Mouse (Mus musculus): ENCODE data around the gene Plcxd3. TPM values are rescaled to one million over a fixed set of nuclear protein-coding genes. Genes with fewer than 3 reads are reported as not detected.

Gene Plcxd3
- polyA plus RNA-seq (2016; fragmentation: Nextera tagmentation; extraction: Ambion mirVana), result 26.2 and 26.4 TPM in 2 replicates

- H3K27ac ChIP-seq, result peak within 1 kb of the TSS; percentile 23; the same call in 1 of the 2 replicates
- peak; percentile 95 for ATAC-seq (ENCODE audit: low FRiP score)
Measured at GRCm38 (mm10) chr15:4375423-4376220, at the start of gene Plcxd3. TSS of gene Plcxd3 (plus strand) at chr15:4375491.

GRCm38 (mm10) chr15:4331867-4332266 lies 43.4 kb upstream of the Plcxd3 start:
- no peak for ATAC-seq (ENCODE audit: low FRiP score)
- 76% methylated on average over 4 of the region's 4 CpGs for WGBS
- Histone ChIP-seq H3K9me3 (replicated peaks) (no peaks in the 10 kb centered on the region), H3K4me1 (no peaks in the 10 kb centered on the region), H3K9ac (no peak overlapping the region), H3K36me3 (no peaks in the 10 kb centered on the region), H3K4me2 (replicated peaks) (no peak overlapping the region), H3K27me3 (no peaks in the 10 kb centered on the region), H3K27ac (no peak overlapping the region), H3K4me3 (no peak overlapping the region)

More at GRCm38 (mm10) chr15:4375423-4376220, at the start of gene Plcxd3:
- Histone ChIP-seq H3K36me3 (no peaks in the 10 kb centered on the region), H3K4me1 (peaks cover 10% of the 10 kb centered on the region), H3K4me2 (replicated peaks) (peak within 1 kb of the TSS; percentile 84), H3K9ac (peak within 1 kb of the TSS; percentile 67), H3K27me3 (no peaks in the 10 kb centered on the region), H3K9me3 (replicated peaks) (no peaks in the 10 kb centered on the region), H3K4me3 (peak within 1 kb of the TSS; percentile 58)
- under 1% methylated on average over 33 of the region's 33 CpGs for WGBS

- H3K27ac ChIP-seq, result no peak overlapping the region
- 15% methylated on average over 4 of the region's 4 CpGs for WGBS
- H3K9me3 ChIP-seq (replicated peaks), result no peaks in the 10 kb centered on the region
- H3K4me3 ChIP-seq, result no peak overlapping the region
- no peaks in the 10 kb centered on the region for H3K27me3 ChIP-seq
- no peak overlapping the region for H3K9ac ChIP-seq
- ATAC-seq (ENCODE audit: low FRiP score), result no peak
- H3K4me2 ChIP-seq (replicated peaks), result no peak overlapping the region
- H3K36me3 ChIP-seq, result no peaks in the 10 kb centered on the region
- H3K4me1 ChIP-seq, result no peaks in the 10 kb centered on the region
Measured at GRCm38 (mm10) chr15:4341620-4342019, 33.7 kb upstream of the Plcxd3 start.

- H3K9ac ChIP-seq, result no peak overlapping the region
- H3K27me3 ChIP-seq, result no peaks in the 10 kb centered on the region
- H3K4me3 ChIP-seq, result no peak overlapping the region
- no peaks in the 10 kb centered on the region for H3K4me1 ChIP-seq
- H3K9me3 ChIP-seq (replicated peaks), result no peaks in the 10 kb centered on the region
- ATAC-seq (ENCODE audit: low FRiP score), result no peak
- no peak overlapping the region for H3K27ac ChIP-seq
- WGBS, result 15% methylated on average over 7 of the region's 7 CpGs
- H3K4me2 ChIP-seq (replicated peaks), result no peak overlapping the region
- no peaks in the 10 kb centered on the region for H3K36me3 ChIP-seq
Measured at GRCm38 (mm10) chr15:4348816-4349553, 26.3 kb upstream of the Plcxd3 start.

GRCm38 (mm10) chr15:4356397-4356796 lies 18.9 kb upstream of the Plcxd3 start:
- Histone ChIP-seq H3K4me3 (no peak overlapping the region), H3K27me3 (no peaks in the 10 kb centered on the region), H3K36me3 (no peaks in the 10 kb centered on the region), H3K9me3 (replicated peaks) (no peaks in the 10 kb centered on the region), H3K27ac (no peak overlapping the region), H3K4me1 (no peaks in the 10 kb centered on the region), H3K9ac (no peak overlapping the region), H3K4me2 (replicated peaks) (no peak overlapping the region)
- ATAC-seq (ENCODE audit: low FRiP score), result no peak
- 86% methylated on average over 11 of the region's 11 CpGs for WGBS

DNA sequence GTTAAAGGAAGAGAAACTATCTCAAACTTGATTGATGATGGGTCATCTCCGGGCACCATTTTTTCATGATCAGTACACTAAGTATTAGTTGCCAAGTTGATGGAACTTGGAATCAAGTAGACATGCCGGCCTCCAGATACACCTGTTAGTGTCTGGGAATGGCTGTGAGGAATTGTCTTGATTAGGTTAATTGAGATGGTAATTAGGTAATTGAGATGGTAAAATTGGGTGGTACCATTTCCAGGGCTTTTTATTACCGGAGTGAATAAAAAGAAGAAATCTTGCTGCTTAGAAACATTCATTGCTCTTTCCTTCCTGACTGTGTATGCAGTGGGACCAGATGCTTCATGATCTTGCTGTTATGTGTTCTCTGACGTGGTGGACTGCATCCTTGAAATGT lies 17.6 kb upstream of the Plcxd3 start:
- Histone ChIP-seq H3K9ac (no peak overlapping the region), H3K27me3 (no peaks in the 10 kb centered on the region), H3K9me3 (replicated peaks) (no peaks in the 10 kb centered on the region), H3K27ac (no peak overlapping the region), H3K36me3 (no peaks in the 10 kb centered on the region), H3K4me3 (no peak overlapping the region), H3K4me2 (replicated peaks) (no peak overlapping the region), H3K4me1 (no peaks in the 10 kb centered on the region)
- 85% methylated on average over 4 of the region's 4 CpGs for WGBS
- no peak for ATAC-seq (ENCODE audit: low FRiP score)

DNA sequence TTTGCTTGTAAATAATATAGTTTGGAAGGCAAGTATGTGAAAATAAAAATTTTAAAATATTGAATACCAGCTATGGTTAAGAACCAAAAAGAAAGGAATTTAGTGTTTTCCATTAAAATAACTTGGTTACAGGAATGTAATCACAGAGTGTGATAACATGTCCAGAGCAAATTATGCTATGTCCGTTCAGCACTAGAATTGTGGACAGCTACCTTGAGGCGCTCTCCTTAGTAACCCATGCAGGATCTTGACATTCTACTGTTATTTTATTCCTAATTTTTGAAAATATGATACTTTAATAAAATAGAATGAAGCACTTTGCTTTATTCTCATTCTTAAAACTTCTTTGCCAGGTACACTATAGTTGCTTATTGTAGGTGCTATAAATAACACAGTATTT lies 7.5 kb upstream of the Plcxd3 start:
- H3K4me3 ChIP-seq, result no peak overlapping the region
- 75% methylated on average over 2 of the region's 2 CpGs for WGBS
- H3K9me3 ChIP-seq (replicated peaks), result no peaks in the 10 kb centered on the region
- no peaks in the 10 kb centered on the region for H3K4me1 ChIP-seq
- no peak overlapping the region for H3K27ac ChIP-seq
- H3K4me2 ChIP-seq (replicated peaks), result no peak overlapping the region
- H3K27me3 ChIP-seq, result no peaks in the 10 kb centered on the region
- no peaks in the 10 kb centered on the region for H3K36me3 ChIP-seq
- H3K9ac ChIP-seq, result no peak overlapping the region
- ATAC-seq (ENCODE audit: low FRiP score), result no peak

GRCm38 (mm10) chr15:4374453-4374990 lies 769 bp upstream of the Plcxd3 start:
- Histone ChIP-seq H3K9me3 (replicated peaks) (no peaks in the 10 kb centered on the region), H3K27me3 (no peaks in the 10 kb centered on the region), H3K4me2 (replicated peaks) (peak overlapping the region; percentile 84), H3K9ac (no peak overlapping the region), H3K4me3 (0 out of 2 replicates have a peak overlapping the region, but pooled peaks have one; percentile 58), H3K27ac (no peak overlapping the region), H3K4me1 (peaks cover 10% of the 10 kb centered on the region), H3K36me3 (no peaks in the 10 kb centered on the region)
- ATAC-seq (ENCODE audit: low FRiP score), result peak; percentile 17; the same call in 1 of the 2 replicates
- WGBS, result 57% methylated on average over 6 of the region's 6 CpGs

DNA sequence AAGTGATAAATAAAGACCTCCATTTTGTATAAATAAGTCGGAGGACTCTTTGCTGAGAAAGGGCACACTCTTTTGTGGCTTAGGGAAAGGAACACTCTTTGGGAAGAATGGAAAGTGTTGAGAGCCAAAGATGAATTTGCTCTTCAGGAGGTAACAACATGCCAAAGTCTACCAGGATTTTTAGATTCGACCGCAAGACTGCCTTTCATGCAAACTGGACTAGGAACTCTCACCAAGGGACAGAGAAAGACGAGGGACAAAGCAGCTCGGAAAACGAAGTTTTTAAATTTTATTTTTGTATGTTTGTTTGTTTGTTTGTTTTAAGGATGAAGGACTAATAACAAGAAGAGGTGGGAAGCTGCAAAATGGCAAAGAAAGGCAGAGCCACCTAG lies 264 bp upstream of the Plcxd3 start:
- Histone ChIP-seq H3K36me3 (no peaks in the 10 kb centered on the region), H3K4me1 (peaks cover 10% of the 10 kb centered on the region), H3K9me3 (replicated peaks) (no peaks in the 10 kb centered on the region), H3K4me2 (replicated peaks) (peak overlapping the region; percentile 84), H3K4me3 (peak overlapping the region; percentile 58), H3K27me3 (no peaks in the 10 kb centered on the region), H3K9ac (peak overlapping the region; percentile 67), H3K27ac (0 out of 2 replicates have a peak overlapping the region, but pooled peaks have one; percentile 23)
- 21% methylated on average over 6 of the region's 6 CpGs for WGBS
- peak; percentile 1; the same call in 1 of the 2 replicates for ATAC-seq (ENCODE audit: low FRiP score)

DNA sequence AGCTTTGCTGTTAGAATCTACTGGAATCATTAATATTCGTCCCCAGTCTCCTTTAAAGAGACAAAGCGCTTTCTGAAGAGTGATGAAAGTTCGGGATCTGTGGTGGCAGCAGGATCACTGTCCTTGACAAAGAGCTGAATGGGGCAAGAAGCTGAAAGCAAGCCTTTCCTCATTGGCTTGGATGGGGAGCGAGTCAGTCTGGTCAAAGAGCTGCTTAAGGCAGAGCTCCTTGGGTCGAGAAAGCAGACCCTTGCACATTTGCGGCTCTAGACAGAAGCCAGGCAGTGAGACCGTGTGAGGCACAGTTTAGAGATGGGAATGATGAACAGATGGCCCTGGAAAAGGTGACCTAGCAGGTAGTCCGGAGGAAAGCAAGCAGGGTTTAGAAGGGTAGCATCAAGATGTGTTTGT lies 935 bp downstream of the Plcxd3 start:
- ATAC-seq (ENCODE audit: low FRiP score), result peak; percentile 42
- H3K9me3 ChIP-seq (replicated peaks), result no peaks in the 10 kb centered on the region
- H3K27me3 ChIP-seq, result no peaks in the 10 kb centered on the region
- H3K27ac ChIP-seq, result 0 out of 2 replicates have a peak overlapping the region, but pooled peaks have one; percentile 23
- H3K36me3 ChIP-seq, result no peaks in the 10 kb centered on the region
- peak overlapping the region; percentile 84 for H3K4me2 ChIP-seq (replicated peaks)
- H3K9ac ChIP-seq, result peak overlapping the region; percentile 67
- H3K4me3 ChIP-seq, result peak overlapping the region; percentile 58
- H3K4me1 ChIP-seq, result peaks cover 10% of the 10 kb centered on the region
- WGBS, result 12% methylated on average over 8 of the region's 8 CpGs

- 77% methylated on average over 5 of the region's 5 CpGs for WGBS
- H3K27me3 ChIP-seq, result no peaks in the 10 kb centered on the region
- peaks cover 10% of the 10 kb centered on the region for H3K4me1 ChIP-seq
- no peak overlapping the region for H3K27ac ChIP-seq
- ATAC-seq (ENCODE audit: low FRiP score), result no peak
- H3K9ac ChIP-seq, result no peak overlapping the region
- H3K9me3 ChIP-seq (replicated peaks), result no peaks in the 10 kb centered on the region
- H3K36me3 ChIP-seq, result no peaks in the 10 kb centered on the region
- H3K4me2 ChIP-seq (replicated peaks), result no peak overlapping the region
- H3K4me3 ChIP-seq, result no peak overlapping the region
Measured at GRCm38 (mm10) chr15:4378766-4379165, 3.5 kb downstream of the Plcxd3 start.

DNA sequence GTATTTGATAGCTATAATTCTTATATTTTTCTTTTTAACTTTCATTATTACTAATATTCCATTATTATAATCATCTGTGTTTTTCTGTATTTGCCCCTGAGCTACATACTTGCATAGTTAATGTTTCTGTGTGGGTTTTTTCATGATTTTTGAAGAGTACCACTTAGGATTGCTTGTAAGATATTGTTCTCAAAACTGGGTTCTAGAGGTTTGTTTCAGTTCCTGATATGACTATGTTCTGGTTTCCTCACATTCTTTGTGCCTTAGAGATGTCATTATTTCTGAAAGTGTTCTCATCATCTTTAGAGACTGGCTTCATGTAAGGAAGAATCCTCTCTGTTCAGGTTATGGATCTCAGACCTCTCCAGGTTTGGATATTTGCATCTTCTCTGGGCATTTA lies 12.5 kb downstream of the Plcxd3 start:
- no peaks in the 10 kb centered on the region for H3K4me1 ChIP-seq
- no peak overlapping the region for H3K4me2 ChIP-seq (replicated peaks)
- H3K36me3 ChIP-seq, result no peaks in the 10 kb centered on the region
- ATAC-seq (ENCODE audit: low FRiP score), result no peak
- H3K9me3 ChIP-seq (replicated peaks), result no peaks in the 10 kb centered on the region
- no peak overlapping the region for H3K27ac ChIP-seq
- no peak overlapping the region for H3K9ac ChIP-seq
- no peaks in the 10 kb centered on the region for H3K27me3 ChIP-seq
- no peak overlapping the region for H3K4me3 ChIP-seq
